8 mouse cellular contexts compared by ENCODE assay signal in genomic region chr7:126198926-126199325, GRCm38 (mm10). TPM values are rescaled to one million over a fixed set of nuclear protein-coding genes. Genes with fewer than 3 reads are reported as not detected.
DNase-seq lines count a peak whose midpoint lies in the region; ATAC-seq and TF ChIP-seq lines count a peak whose summit lies in the region.

No protein-coding gene starts in this region.

- WGBS in heart, embryonic 15.5 days, result 14% methylated on average over 1 of the region's 1 CpGs
- 11% methylated on average over 1 of the region's 1 CpGs for WGBS in forebrain, postnatal 0 days
- WGBS in macrophage (ENCODE audit: missing documents), result 50% methylated on average over 1 of the region's 1 CpGs

- peak overlapping the region; percentile 98 for H3K4me3 ChIP-seq in heart, embryonic 15.5 days
- H3K4me3 ChIP-seq in MEL (ENCODE audit: control insufficient read depth in 1 of 2, insufficient read depth in 1 of 2, low read depth in 2 of 2, low read length in 2 of 2), result peak overlapping the region; percentile 90 to 99
- H3K4me3 ChIP-seq in forebrain, postnatal 0 days (ENCODE audit: low read depth, low read length), result peak overlapping the region; percentile 99
- H3K4me3 ChIP-seq in macrophage (ENCODE audit: inconsistent target), result peak overlapping the region; percentile 61

- peaks cover 54% of the 10 kb centered on the region for H3K79me2 ChIP-seq in MEL (ENCODE audit: control insufficient read depth, insufficient read depth, low read length, poor library complexity)
- peaks cover 61% of the 10 kb centered on the region for H3K79me2 ChIP-seq in macrophage (ENCODE audit: inconsistent target)

- DNase-seq in heart, postnatal 25 days (ENCODE audit: low spot score), result no peak
- peak; percentile 32 for DNase-seq in MEL (ENCODE audit: low read depth, low spot score)
- DNase-seq in forebrain, postnatal 0 days, result no peak
- no peak for DNase-seq in adrenal gland, adult 8-10 months
- no peak for DNase-seq in testis, postnatal 10 days (ENCODE audit: low spot score)
- DNase-seq in natural killer cell, adult 2 months (ENCODE audit: low spot score in 2 of 2), result no peak

- TF ChIP-seq RAD21 in MEL (IDR thresholded peaks at IDR 0.05; ENCODE audit: low read depth, low read length), result no peak

- H3K27ac ChIP-seq in heart, embryonic 15.5 days, result peak overlapping the region; percentile 90
- H3K27ac ChIP-seq in MEL (ENCODE audit: control insufficient read depth, low read depth, low read length) (no peak overlapping the region), macrophage (no peak overlapping the region)
- no peak overlapping the region for H3K27ac ChIP-seq in forebrain, postnatal 0 days (ENCODE audit: low read depth, low read length)

- peaks cover 14% of the 10 kb centered on the region for H3K4me1 ChIP-seq in heart, embryonic 15.5 days (replicated peaks)
- H3K4me1 ChIP-seq in MEL (ENCODE audit: control insufficient read depth in 1 of 2, insufficient read depth in 2 of 2, low read length in 2 of 2), result peaks cover 19 to 21% of the 10 kb centered on the region in 2 experiments
- peaks cover 15% of the 10 kb centered on the region for H3K4me1 ChIP-seq in forebrain, postnatal 0 days (ENCODE audit: insufficient read depth)

- ATAC-seq in heart, embryonic 15.5 days (replicated peaks; ENCODE audit: insufficient number of reproducible peaks, insufficient read depth, low FRiP score, low read depth), result no peak
- no peak for ATAC-seq in forebrain, postnatal 0 days

- TF ChIP-seq CTCF in MEL (IDR thresholded peaks at IDR 0.05 in 2 of 3, conservative IDR thresholded peaks at IDR 0.05 in 1 of 3; ENCODE audit: control insufficient read depth in 1 of 3, insufficient read depth in 1 of 3, low read depth in 2 of 3, low read length in 3 of 3, poor library complexity in 1 of 3, severe bottlenecking in 1 of 3), result no peak
- no peak for TF ChIP-seq CTCF in forebrain, postnatal 0 days (IDR thresholded peaks at IDR 0.05; ENCODE audit: low read depth)

- H3K4me2 ChIP-seq in heart, embryonic 15.5 days, result peak overlapping the region; percentile 90
- peak overlapping the region; percentile 71 for H3K4me2 ChIP-seq in forebrain, postnatal 0 days (ENCODE audit: low read depth)

- no peaks in the 10 kb centered on the region for H3K36me3 ChIP-seq in heart, embryonic 15.5 days
- H3K36me3 ChIP-seq in MEL (ENCODE audit: control insufficient read depth in 1 of 2, insufficient read depth in 2 of 2, low read length in 2 of 2), result peaks cover 0 to 31% of the 10 kb centered on the region in 2 experiments; a peak in 3 of 4 replicates
- H3K36me3 ChIP-seq in forebrain, postnatal 0 days (ENCODE audit: insufficient read depth), result no peaks in the 10 kb centered on the region
- H3K36me3 ChIP-seq in macrophage (ENCODE audit: inconsistent target), result no peaks in the 10 kb centered on the region

- H3K9me3 ChIP-seq in heart, embryonic 15.5 days (replicated peaks), result no peaks in the 10 kb centered on the region
- H3K9me3 ChIP-seq in MEL (replicated peaks; ENCODE audit: insufficient read depth, low read length), result no peaks in the 10 kb centered on the region
- H3K9me3 ChIP-seq in forebrain, postnatal 0 days (ENCODE audit: low read length), result no peaks in the 10 kb centered on the region

- no peak for TF ChIP-seq POLR2A in MEL (IDR thresholded peaks at IDR 0.05; ENCODE audit: control insufficient read depth in 1 of 2, insufficient read depth in 1 of 2, low read depth in 1 of 2, low read length in 2 of 2, poor library complexity in 1 of 2)

- H3K9ac ChIP-seq in heart, embryonic 15.5 days, result peak overlapping the region; percentile 98
- H3K9ac ChIP-seq in MEL (ENCODE audit: control insufficient read depth, low read depth, low read length, poor library complexity, severe bottlenecking), result peak overlapping the region; percentile 93
- H3K9ac ChIP-seq in forebrain, postnatal 0 days, result peak overlapping the region; percentile 99

- peak in 1 of 2 experiments; percentile 36; a peak in 1 of 4 replicates for TF ChIP-seq EP300 in MEL (IDR thresholded peaks at IDR 0.05; ENCODE audit: low read depth in 1 of 2, low read length in 2 of 2)

- intact Hi-C loops in heart, postnatal 25 days (cut with DNase I), result no loop called here

- no peaks in the 10 kb centered on the region for H3K27me3 ChIP-seq in heart, embryonic 15.5 days
- no peaks in the 10 kb centered on the region for H3K27me3 ChIP-seq in MEL (ENCODE audit: control insufficient read depth in 1 of 2, insufficient read depth in 2 of 2, low read length in 2 of 2)
- no peaks in the 10 kb centered on the region for H3K27me3 ChIP-seq in forebrain, postnatal 0 days (ENCODE audit: insufficient read depth, low read length)

TF ChIP-seq in MEL, 35 proteins besides CTCF, POLR2A, EP300 and RAD21:
- TF ChIP-seq POLR2AphosphoS2 (IDR thresholded peaks at IDR 0.05; ENCODE audit: low read length) (no peak), ELF1 (IDR thresholded peaks at IDR 0.05; ENCODE audit: low read depth, low read length) (no peak), ETS1 (IDR thresholded peaks at IDR 0.05; ENCODE audit: low read depth, low read length) (peak; percentile 53), TAL1 (IDR thresholded peaks at IDR 0.05; ENCODE audit: low read length) (peak; percentile 25; the same call in 1 of the 2 replicates), ZC3H11A (IDR thresholded peaks at IDR 0.05; ENCODE audit: low read depth, low read length) (no peak), E2F4 (IDR thresholded peaks at IDR 0.05; ENCODE audit: borderline replicate concordance, low read depth, low read length) (no peak), TCF12 (IDR thresholded peaks at IDR 0.05; ENCODE audit: low read depth, low read length) (peak; percentile 41; the same call in 1 of the 2 replicates), RCOR1 (IDR thresholded peaks at IDR 0.05; ENCODE audit: low read depth, low read length) (peak; percentile 22; the same call in 1 of the 2 replicates), USF2 (IDR thresholded peaks at IDR 0.05; ENCODE audit: borderline replicate concordance in 1 of 2, insufficient read depth in 1 of 2, low read depth in 1 of 2, low read length in 2 of 2) (no peak), GATA1 (IDR thresholded peaks at IDR 0.05; ENCODE audit: low read depth, low read length) (peak; percentile 76), ZMIZ1 (IDR thresholded peaks at IDR 0.05; ENCODE audit: low read depth, low read length) (no peak)

RNA-seq across cellular contexts. Expression of gene Xpo6, which starts 1.4 kb away (rescaled TPM):
- 21.9 and 35.4 TPM in 2 replicates for polyA plus RNA-seq in heart, embryonic 15.5 days (2015; fragmentation: Nextera tagmentation; extraction: Ambion mirVana)
- total RNA-seq in heart, postnatal 25 days (2021), result 10 to 100 TPM; 19.2 to 23.7 TPM
- total RNA-seq in MEL (2012; rRNA removed), result 88.3 and 89.3 TPM in 2 replicates
- polyA plus RNA-seq in MEL (2012; ENCODE audit: insufficient read depth in 1 of 2, insufficient read length in 2 of 2, low read depth in 1 of 2, low replicate concordance in 2 of 2, missing spikeins in 1 of 2) (100 to 1,000 TPM; 197 to 365 TPM), macrophage (2018) (63.8 to 102 TPM (median 64.5 TPM) in 3 replicates)
- 70.6 and 81.4 TPM in 2 replicates for total RNA-seq in forebrain, postnatal 0 days (2014; rRNA removed)
- polyA plus RNA-seq in forebrain, postnatal 0 days (2015; fragmentation: Nextera tagmentation; extraction: Ambion mirVana), result 29.8 and 42.8 TPM in 2 replicates
- total RNA-seq in macrophage (2018; cell fraction: chromatin; rRNA removed), result 100 to 1,000 TPM; 128 to 306 (median 203) TPM
- 100 to 1,000 TPM in 1 of 26 experiments, 10 to 100 TPM in 25; 56.9 to 101 (median 70.0) TPM for total RNA-seq in macrophage (2018; cell fraction: cytosol; rRNA removed)
- total RNA-seq in macrophage (2018; cell fraction: nucleus; rRNA removed), result 100 to 1,000 TPM in 25 of 26 experiments, 10 to 100 TPM in 1; 99.8 to 208 (median 153) TPM
- total RNA-seq in adrenal gland, adult 8-10 months (2022), result 100 to 1,000 TPM in 3 of 4 experiments, 10 to 100 TPM in 1; 96.9 to 142 (median 114) TPM
